Mouse (Mus musculus): ENCODE data around the gene Babam2.

GRCm38 (mm10) chr5:31983161-31983560 lies 285.7 kb downstream of the Babam2 start:
- TF ChIP-seq CTCF (IDR thresholded peaks at IDR 0.05; ENCODE audit: low read depth) (no peak), EP300 (IDR thresholded peaks at IDR 0.05; ENCODE audit: low read depth) (no peak)
